Mouse (Mus musculus): ENCODE data around the gene Hpca.

Hpca gene

GRCm38 (mm10) chr4:129062281-129063075, 59.4 kb downstream of the Hpca start:
- intact Hi-C loops (cut with DNase I): no loop called here
